Mouse (Mus musculus): ENCODE results near the gene Trmt2a.
"Not testable (repeated sequence)": the region's sequence is repeated elsewhere in the genome, so short reads cannot be mapped to it uniquely, and the experiment has no call there.

Gene Trmt2a

DNA sequence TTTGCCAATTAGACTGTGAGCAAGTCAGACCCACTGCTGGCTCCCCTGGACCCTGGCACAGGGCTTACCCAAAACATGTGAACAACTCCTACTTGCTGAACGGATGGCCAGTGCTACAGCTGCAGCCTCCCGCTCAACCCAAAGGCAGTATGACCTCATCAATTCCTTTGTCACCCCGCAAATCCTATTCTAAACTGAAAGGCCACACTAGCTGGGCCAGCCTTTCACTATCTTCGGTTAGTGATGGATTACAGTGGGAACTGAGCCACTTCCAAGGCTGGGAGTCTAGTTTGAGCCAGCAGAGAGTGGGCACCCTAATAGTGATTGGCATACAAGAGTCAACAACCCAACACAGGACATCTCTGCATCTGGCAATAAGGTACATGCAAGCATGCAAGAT is 39.7 kb downstream of the Trmt2a start:
- in situ Hi-C loops (cut with MboI; ENCODE audit: low sequenced_read_pairs) = no loop called here

DNA sequence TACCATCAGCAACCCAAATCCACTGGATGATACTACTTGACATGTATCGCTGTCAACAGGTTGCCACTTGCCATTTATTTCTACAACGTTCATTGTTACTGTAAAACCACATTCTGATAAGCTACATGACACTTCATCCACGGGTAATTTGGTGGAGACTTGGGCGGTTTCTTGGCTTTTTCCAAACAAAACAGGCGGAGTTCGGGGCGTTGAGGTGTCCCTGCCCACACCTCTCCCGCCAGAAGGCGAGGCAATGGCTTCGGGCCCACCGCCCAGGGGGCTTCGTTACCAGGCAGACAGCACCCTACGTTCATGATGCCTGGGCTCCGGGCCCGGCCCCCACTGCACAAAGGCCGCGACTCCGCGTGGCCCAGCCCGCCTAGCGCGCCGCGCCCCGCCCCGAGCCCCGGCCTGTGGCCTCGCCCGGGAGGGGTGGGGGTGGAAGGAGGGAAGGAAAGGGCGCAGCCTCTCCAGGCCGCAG is 40.1 kb downstream of the Trmt2a start:
- in situ Hi-C loops (cut with MboI; ENCODE audit: low sequenced_read_pairs) = no loop called here

DNA sequence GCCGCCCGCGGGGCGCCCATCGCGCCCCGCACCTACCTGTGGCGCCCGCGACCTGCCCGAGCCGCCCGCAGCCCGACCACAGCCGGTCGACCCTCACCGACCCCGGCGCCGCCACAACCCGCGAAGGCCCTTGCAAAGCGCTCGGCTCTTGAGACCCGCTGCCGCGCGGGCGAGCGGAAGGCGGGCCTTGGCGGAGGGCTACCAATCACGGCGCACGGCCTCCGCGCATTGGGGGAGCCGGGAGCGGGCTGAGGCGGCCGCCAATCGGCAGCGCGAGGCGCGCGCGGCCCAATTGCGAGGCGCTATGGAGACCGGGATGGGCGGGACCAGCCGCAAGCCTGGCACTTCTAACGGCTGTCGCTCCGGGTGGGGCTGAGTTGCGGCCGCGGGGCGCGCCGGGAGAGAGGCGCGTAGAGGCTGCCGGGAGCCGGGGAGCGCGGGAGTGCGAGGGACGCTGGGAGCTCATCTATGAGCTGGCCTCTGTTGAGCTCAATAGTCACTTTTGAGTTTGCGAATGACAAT is 40.6 kb downstream of the Trmt2a start, which contains the start of gene Dgcr8:
Gene Dgcr8 (minus strand): TSS at position 180 of the 522 bp plus-strand sequence.
- in situ Hi-C loops (cut with MboI; ENCODE audit: low sequenced_read_pairs) = no loop called here

DNA sequence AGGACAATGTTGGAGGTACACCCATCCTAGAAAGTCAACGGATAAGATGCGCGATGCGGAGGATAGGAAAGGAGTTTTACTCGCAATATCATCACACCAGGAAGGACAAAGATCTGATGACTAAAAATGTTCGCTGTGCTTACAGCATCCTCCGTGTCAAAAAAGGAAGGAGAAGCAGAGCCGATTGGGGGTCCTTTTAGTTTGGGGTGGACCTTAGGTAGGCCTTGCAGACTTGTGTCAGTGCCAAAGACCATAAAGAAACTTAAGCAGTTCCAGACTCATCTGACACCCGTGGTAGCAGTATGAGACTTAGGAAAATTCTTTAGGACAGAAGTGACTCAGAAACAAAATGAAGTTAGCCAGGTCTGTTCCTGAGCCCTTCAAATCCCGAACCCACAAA is 41.1 kb downstream of the Trmt2a start:
- in situ Hi-C loops (cut with MboI; ENCODE audit: low sequenced_read_pairs) = not testable (repeated sequence)
